Mouse (Mus musculus): ENCODE data around the gene Tekt3. TPM values are rescaled to one million over a fixed set of nuclear protein-coding genes. Genes with fewer than 3 reads are reported as not detected.

Gene Tekt3
- total RNA-seq, 2 experiments from 2014 or later: not detected

DNA sequence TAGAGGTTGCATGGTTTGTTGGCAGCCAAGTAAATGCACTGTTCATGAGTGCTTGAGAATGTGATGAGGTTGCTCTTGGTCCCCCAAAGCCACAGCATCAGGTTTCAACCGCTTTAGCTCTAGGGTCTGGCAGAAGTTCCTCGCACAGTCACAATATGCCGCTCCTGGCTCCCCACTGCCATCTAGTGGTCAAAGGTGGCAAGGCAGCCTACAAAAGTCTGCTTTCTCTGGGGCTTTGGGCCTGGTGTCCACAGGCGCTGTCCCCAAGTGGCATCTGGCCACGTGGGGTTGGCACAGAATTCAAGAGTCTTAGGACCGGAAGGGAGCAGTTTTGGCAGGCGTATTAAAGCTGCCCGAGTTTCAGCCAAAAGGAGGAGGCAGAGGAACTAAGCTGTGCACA lies 74.2 kb downstream of the Tekt3 start:
- DNase-seq (ENCODE audit: low spot score in 2 of 2): peak; percentile 90 to 96
- intact Hi-C loops (cut with DNase I): loop anchor here (1.0 to 10.0 kb wide), 2 partner anchors 214 to 391 kb away; no protein-coding TSS in a partner anchor

DNA sequence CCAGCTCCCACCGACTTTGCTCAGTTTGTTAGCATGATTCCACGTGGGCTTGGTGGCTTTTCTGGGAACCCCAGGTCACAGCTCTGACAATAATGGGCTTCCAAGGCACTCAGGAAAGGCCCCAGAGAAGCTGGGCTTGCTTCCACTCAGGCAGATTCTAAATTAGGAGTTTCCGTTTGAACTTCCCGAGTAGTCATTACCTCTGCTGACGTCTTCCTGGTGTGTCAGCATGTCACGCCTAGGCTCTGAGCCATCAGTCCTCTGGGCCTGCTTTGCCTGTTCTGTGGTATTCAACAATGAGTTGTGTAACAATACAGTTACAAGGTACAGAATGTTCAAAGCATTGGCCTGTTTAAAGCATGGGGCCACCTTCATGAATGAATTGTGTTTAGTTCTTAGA lies 74.8 kb downstream of the Tekt3 start:
- intact Hi-C loops (cut with DNase I): loop anchor here (10.0 kb wide), 1 partner anchor 391 kb away; no protein-coding TSS in a partner anchor
- peak in 1 of 2 experiments; percentile 36 for DNase-seq (ENCODE audit: low spot score in 2 of 2)

DNA sequence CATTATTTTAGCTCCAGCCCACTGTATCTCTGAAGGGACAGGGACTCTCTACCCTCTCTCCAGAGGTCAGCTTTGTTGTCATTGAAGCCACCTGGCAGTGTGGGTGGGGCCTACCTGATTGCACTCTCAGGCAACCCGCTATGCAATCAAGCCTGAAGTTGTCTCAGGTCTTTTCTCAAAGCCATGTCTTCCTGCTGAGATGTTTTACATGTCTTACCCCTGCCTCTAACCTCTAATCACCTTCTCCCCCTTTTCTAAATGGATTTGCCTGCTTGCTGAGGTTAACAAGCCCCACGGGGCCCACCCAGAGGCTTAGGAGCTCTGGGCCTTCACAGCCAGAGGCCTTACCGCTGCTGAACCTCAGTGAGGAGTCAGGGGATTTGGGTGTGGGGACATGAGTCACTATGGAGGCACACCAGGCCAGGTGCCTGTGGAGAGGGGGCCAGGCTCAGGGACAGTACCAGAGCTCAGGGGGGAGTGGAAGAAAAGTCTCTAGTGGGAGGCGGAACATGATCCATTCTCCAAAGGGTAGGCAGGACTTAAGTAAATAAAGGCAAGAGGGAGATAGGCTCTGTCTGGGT lies 75.5 kb downstream of the Tekt3 start:
- intact Hi-C loops (cut with DNase I): loop anchor here (10.0 kb wide), 1 partner anchor 392 kb away; no protein-coding TSS in a partner anchor
- DNase-seq (ENCODE audit: low spot score in 2 of 2): no peak

DNA sequence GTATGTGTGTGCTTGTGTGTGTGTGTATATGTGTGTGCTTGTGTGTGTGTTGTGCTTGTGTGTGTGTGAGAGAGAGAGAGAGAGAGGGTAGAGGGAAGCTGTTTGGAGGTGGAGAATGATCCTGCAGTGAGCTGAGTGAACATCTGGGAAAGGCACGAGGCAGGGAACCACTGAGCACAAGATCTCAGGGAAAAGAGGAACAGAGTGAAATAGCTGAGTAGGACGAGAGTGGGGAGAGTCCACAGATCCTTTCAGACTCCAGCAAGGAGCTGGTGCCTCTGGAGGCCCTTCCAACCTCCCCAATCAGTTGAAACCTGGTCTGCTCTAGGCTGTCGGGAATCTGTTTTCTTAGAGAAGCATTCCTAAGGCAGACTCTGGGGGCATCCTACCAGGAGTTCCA lies 77.3 kb downstream of the Tekt3 start:
- DNase-seq (ENCODE audit: low spot score in 2 of 2): no peak
- intact Hi-C loops (cut with DNase I): loop anchor here (10.0 kb wide), 1 partner anchor 394 kb away; no protein-coding TSS in a partner anchor

DNA sequence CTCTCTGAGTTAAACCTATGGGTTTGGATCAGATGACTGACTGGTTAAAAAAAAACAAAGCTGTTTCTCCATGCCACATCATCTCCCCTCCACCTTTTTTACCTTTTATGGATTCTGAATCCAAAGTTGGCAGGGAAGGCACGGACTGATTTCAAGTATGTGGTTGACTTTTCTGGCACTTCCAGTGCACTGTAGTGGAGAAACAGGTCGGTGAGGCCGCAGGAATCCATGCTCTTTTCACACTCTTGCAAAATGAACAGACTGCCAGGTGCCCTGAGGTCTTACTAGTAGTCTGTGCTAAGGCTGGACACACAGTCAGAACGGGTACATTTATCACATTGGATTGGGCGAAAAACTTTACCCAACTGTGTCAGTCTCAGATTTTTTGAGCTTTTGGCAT lies 80.9 kb downstream of the Tekt3 start:
- DNase-seq (ENCODE audit: low spot score in 2 of 2): no peak
- intact Hi-C loops (cut with DNase I): no loop called here

DNA sequence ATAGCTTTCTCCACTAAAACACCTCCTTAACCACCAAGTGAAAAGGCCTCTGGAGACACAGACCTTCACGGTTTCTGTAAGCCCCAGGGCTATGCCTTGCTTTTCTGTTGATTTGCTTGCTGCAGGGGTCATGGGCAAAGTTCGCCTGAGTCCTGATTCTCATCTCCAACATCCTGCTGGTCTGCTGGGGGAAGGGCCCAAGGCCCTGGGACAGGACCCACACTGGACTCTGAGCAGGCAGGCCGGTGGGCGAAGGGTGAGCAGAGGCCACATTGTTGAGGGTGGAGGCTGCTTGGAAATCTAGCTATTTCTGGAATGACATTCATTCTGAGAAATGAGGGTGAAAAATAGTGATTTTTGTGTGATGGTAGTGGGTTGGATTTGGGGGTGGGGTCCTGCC lies 81.4 kb downstream of the Tekt3 start:
- DNase-seq (ENCODE audit: low spot score in 2 of 2): no peak
- intact Hi-C loops (cut with DNase I): no loop called here

DNA sequence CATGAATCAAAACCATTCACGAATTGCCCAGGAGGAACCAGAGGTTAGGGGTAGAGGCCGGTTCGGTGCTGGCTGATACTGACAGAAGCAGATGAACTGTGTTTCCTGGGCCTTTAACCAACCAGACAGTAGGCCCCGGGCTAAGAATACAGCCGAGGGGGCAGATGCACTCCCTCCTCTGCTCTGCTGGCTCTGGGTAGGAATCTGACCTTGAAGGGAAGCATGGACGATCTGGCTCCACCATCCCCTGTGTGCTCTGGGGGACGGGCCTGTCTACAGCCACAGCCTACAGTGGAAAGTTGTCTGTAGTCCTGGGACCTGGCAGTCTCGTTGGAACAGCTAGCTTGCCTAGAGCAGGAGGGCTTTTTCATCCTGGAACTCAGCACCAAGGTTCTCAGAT lies 82.0 kb downstream of the Tekt3 start:
- DNase-seq (ENCODE audit: low spot score in 2 of 2): no peak
- intact Hi-C loops (cut with DNase I): no loop called here

Other genes starting within 250 kb of the Tekt3 start
- 1 to 10 TPM; 2.0 to 3.2 TPM for gene Trim16, start 241.4 kb upstream of the Tekt3 start, total RNA-seq (2021)
- under 1 TPM; 0.39 to 0.57 TPM for gene Fbxw10, start 214.6 kb upstream of the Tekt3 start, total RNA-seq (2021)
- gene Tvp23b, start 182.2 kb upstream of the Tekt3 start, total RNA-seq (2021): 10 to 100 TPM; 28.3 to 31.0 TPM
- not detected for gene Cdrt4, start 110.5 kb upstream of the Tekt3 start, total RNA-seq (2021)
- 10 to 100 TPM; 26.4 to 34.5 TPM for gene Pmp22, start 67.3 kb downstream of the Tekt3 start, total RNA-seq (2021)

Measured in left cerebral cortex, postnatal 25 days (tissue).